In the genomic region with DNA sequence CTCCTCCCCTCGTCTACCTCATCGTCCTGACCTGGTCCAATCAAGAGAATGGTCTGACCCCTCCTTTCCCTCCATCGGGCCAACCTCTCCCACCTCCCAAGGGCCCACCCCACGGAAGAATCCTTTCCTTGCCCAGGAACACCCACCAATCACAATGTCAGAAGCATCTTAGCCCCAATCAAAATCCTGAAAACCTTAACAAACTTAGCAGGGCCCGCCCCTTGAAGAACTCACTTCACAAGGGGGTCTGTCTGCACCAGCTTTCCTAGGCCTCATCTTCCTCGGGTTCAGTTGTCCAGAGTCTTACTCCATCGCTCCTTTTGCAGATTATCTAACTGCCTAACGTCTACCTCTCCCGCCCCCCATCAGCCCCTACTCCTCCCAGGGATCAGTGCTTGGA, we compare ENCODE assay signal across 8 mouse cellular contexts. TPM values are rescaled to one million over a fixed set of nuclear protein-coding genes. Genes with fewer than 3 reads are reported as not detected.
DNase-seq lines count a peak whose midpoint lies in the region; ATAC-seq lines count a peak whose summit lies in the region.

No protein-coding gene starts in this region.

- H3K27ac ChIP-seq in liver, embryonic 11.5 days (ENCODE audit: low read depth, low read length), result peak overlapping the region; percentile 36; the same call in 1 of the 2 replicates
- peak overlapping the region; percentile 87; the same call in 1 of the 2 replicates for H3K27ac ChIP-seq in embryonic facial prominence, embryonic 12.5 days
- H3K27ac ChIP-seq in intestine, embryonic 15.5 days, result peak overlapping the region; percentile 84; the same call in 1 of the 2 replicates
- peak overlapping the region; percentile 85 for H3K27ac ChIP-seq in neural tube, embryonic 13.5 days (replicated peaks)

- peaks cover 22% of the 10 kb centered on the region for H3K36me3 ChIP-seq in liver, embryonic 11.5 days (ENCODE audit: control insufficient read depth, insufficient read depth, low read length)
- H3K36me3 ChIP-seq in embryonic facial prominence, embryonic 12.5 days, result peaks cover 38% of the 10 kb centered on the region
- H3K36me3 ChIP-seq in intestine, embryonic 15.5 days, result peaks cover 28% of the 10 kb centered on the region
- H3K36me3 ChIP-seq in neural tube, embryonic 13.5 days, result peaks cover 44% of the 10 kb centered on the region

- 51% methylated on average over 9 of the region's 9 CpGs for WGBS in liver, embryonic 11.5 days
- 15% methylated on average over 9 of the region's 9 CpGs for WGBS in embryonic facial prominence, embryonic 12.5 days
- 24% methylated on average over 9 of the region's 9 CpGs for WGBS in intestine, embryonic 15.5 days
- 17% methylated on average over 9 of the region's 9 CpGs for WGBS in neural tube, embryonic 13.5 days

- no peak for DNase-seq in liver, embryonic 11.5 days (ENCODE audit: low spot score)
- DNase-seq in liver, result no peak
- no peak for DNase-seq in layer of hippocampus, adult 11-12 months (ENCODE audit: low spot score)
- DNase-seq in lung, postnatal 10 days, result no peak
- DNase-seq in B cell, adult 2 months, result no peak

- H3K9me3 ChIP-seq in liver, embryonic 11.5 days (ENCODE audit: control insufficient read depth, low read length), result no peaks in the 10 kb centered on the region
- H3K9me3 ChIP-seq in embryonic facial prominence, embryonic 12.5 days, result no peaks in the 10 kb centered on the region
- H3K9me3 ChIP-seq in intestine, embryonic 15.5 days, result no peaks in the 10 kb centered on the region
- H3K9me3 ChIP-seq in neural tube, embryonic 13.5 days, result no peaks in the 10 kb centered on the region

- peaks cover 10% of the 10 kb centered on the region for H3K4me1 ChIP-seq in liver, embryonic 11.5 days (replicated peaks; ENCODE audit: control insufficient read depth, insufficient read depth, low read length)
- peaks cover 22% of the 10 kb centered on the region for H3K4me1 ChIP-seq in embryonic facial prominence, embryonic 12.5 days
- H3K4me1 ChIP-seq in intestine, embryonic 15.5 days (replicated peaks), result peaks cover 20% of the 10 kb centered on the region
- peaks cover 20% of the 10 kb centered on the region for H3K4me1 ChIP-seq in neural tube, embryonic 13.5 days (replicated peaks)

- H3K4me2 ChIP-seq in liver, embryonic 11.5 days, result peak overlapping the region; percentile 84
- peak overlapping the region; percentile 79 for H3K4me2 ChIP-seq in embryonic facial prominence, embryonic 12.5 days (replicated peaks)
- H3K4me2 ChIP-seq in intestine, embryonic 15.5 days (replicated peaks), result peak overlapping the region; percentile 72
- H3K4me2 ChIP-seq in neural tube, embryonic 13.5 days, result peak overlapping the region; percentile 88

- H3K9ac ChIP-seq in liver, embryonic 11.5 days (ENCODE audit: low read depth, low read length), result peak overlapping the region; percentile 77; the same call in 1 of the 2 replicates
- H3K9ac ChIP-seq in embryonic facial prominence, embryonic 12.5 days, result peak overlapping the region; percentile 77
- H3K9ac ChIP-seq in intestine, embryonic 15.5 days, result peak overlapping the region; percentile 75; the same call in 1 of the 2 replicates
- peak overlapping the region; percentile 91 for H3K9ac ChIP-seq in neural tube, embryonic 13.5 days

- peak overlapping the region; percentile 64 for H3K4me3 ChIP-seq in liver, embryonic 11.5 days (ENCODE audit: low read depth, low read length)
- peak overlapping the region; percentile 76 for H3K4me3 ChIP-seq in embryonic facial prominence, embryonic 12.5 days
- H3K4me3 ChIP-seq in intestine, embryonic 15.5 days (replicated peaks), result peak overlapping the region; percentile 70
- H3K4me3 ChIP-seq in neural tube, embryonic 13.5 days, result peak overlapping the region; percentile 85

- no peak for ATAC-seq in liver, embryonic 11.5 days (replicated peaks; ENCODE audit: low FRiP score)
- 0 out of 2 replicates have a peak, but pooled peaks have one; percentile 22 for ATAC-seq in embryonic facial prominence, embryonic 12.5 days (ENCODE audit: insufficient number of reproducible peaks, insufficient read depth, low FRiP score, low TSS enrichment)
- ATAC-seq in intestine, embryonic 15.5 days, result peak; percentile 4; the same call in 1 of the 2 replicates
- no peak for ATAC-seq in neural tube, embryonic 13.5 days (ENCODE audit: low read depth)

- no peaks in the 10 kb centered on the region for H3K27me3 ChIP-seq in liver, embryonic 11.5 days (replicated peaks; ENCODE audit: control insufficient read depth, insufficient read depth, low read length)
- H3K27me3 ChIP-seq in embryonic facial prominence, embryonic 12.5 days, result no peaks in the 10 kb centered on the region
- H3K27me3 ChIP-seq in intestine, embryonic 15.5 days (replicated peaks), result no peaks in the 10 kb centered on the region
- no peaks in the 10 kb centered on the region for H3K27me3 ChIP-seq in neural tube, embryonic 13.5 days

RNA-seq across cellular contexts. Expression of gene Capns1, which starts 5.6 kb away (rescaled TPM):
- polyA plus RNA-seq in liver, embryonic 11.5 days (2014; fragmentation: Nextera tagmentation; extraction: Ambion mirVana), result 45.1 and 54.9 TPM in 2 replicates
- 80.5 and 86.6 TPM in 2 replicates for polyA plus RNA-seq in embryonic facial prominence, embryonic 12.5 days (2016; fragmentation: Nextera tagmentation; extraction: Ambion mirVana)
- 83.7 and 101 TPM in 2 replicates for polyA plus RNA-seq in intestine, embryonic 15.5 days (2015; fragmentation: Nextera tagmentation; extraction: Ambion mirVana)
- polyA plus RNA-seq in neural tube, embryonic 13.5 days (2015; fragmentation: Nextera tagmentation; extraction: Ambion mirVana), result 79.5 and 83.0 TPM in 2 replicates

RNA-seq across cellular contexts. Expression of gene Cox7a1, which starts 9.1 kb away (rescaled TPM):
- 4.7 and 5.1 TPM in 2 replicates for polyA plus RNA-seq in liver, embryonic 11.5 days (2014; fragmentation: Nextera tagmentation; extraction: Ambion mirVana)
- 4.2 and 4.7 TPM in 2 replicates for polyA plus RNA-seq in embryonic facial prominence, embryonic 12.5 days (2016; fragmentation: Nextera tagmentation; extraction: Ambion mirVana)
- 30.7 and 34.3 TPM in 2 replicates for polyA plus RNA-seq in intestine, embryonic 15.5 days (2015; fragmentation: Nextera tagmentation; extraction: Ambion mirVana)
- 5.3 and 6.9 TPM in 2 replicates for polyA plus RNA-seq in neural tube, embryonic 13.5 days (2015; fragmentation: Nextera tagmentation; extraction: Ambion mirVana)

RNA-seq across cellular contexts. Expression of gene Zfp146, which starts 23.5 kb away (rescaled TPM):
- polyA plus RNA-seq in liver, embryonic 11.5 days (2014; fragmentation: Nextera tagmentation; extraction: Ambion mirVana), result 7.5 and 8.8 TPM in 2 replicates
- polyA plus RNA-seq in embryonic facial prominence, embryonic 12.5 days (2016; fragmentation: Nextera tagmentation; extraction: Ambion mirVana), result 17.2 and 20.6 TPM in 2 replicates
- polyA plus RNA-seq in intestine, embryonic 15.5 days (2015; fragmentation: Nextera tagmentation; extraction: Ambion mirVana), result 12.2 and 13.6 TPM in 2 replicates
- 14.2 TPM in 2 replicates for polyA plus RNA-seq in neural tube, embryonic 13.5 days (2015; fragmentation: Nextera tagmentation; extraction: Ambion mirVana)

RNA-seq across cellular contexts. Expression of gene Polr2i, which starts 38.7 kb away (rescaled TPM):
- 109 and 129 TPM in 2 replicates for polyA plus RNA-seq in liver, embryonic 11.5 days (2014; fragmentation: Nextera tagmentation; extraction: Ambion mirVana)
- 161 and 181 TPM in 2 replicates for polyA plus RNA-seq in embryonic facial prominence, embryonic 12.5 days (2016; fragmentation: Nextera tagmentation; extraction: Ambion mirVana)
- polyA plus RNA-seq in intestine, embryonic 15.5 days (2015; fragmentation: Nextera tagmentation; extraction: Ambion mirVana), result 115 and 116 TPM in 2 replicates
- polyA plus RNA-seq in neural tube, embryonic 13.5 days (2015; fragmentation: Nextera tagmentation; extraction: Ambion mirVana), result 176 and 184 TPM in 2 replicates

RNA-seq across cellular contexts. Expression of gene Tbcb, which starts 39.1 kb away (rescaled TPM):
- polyA plus RNA-seq in liver, embryonic 11.5 days (2014; fragmentation: Nextera tagmentation; extraction: Ambion mirVana), result 124 and 126 TPM in 2 replicates
- 224 and 250 TPM in 2 replicates for polyA plus RNA-seq in embryonic facial prominence, embryonic 12.5 days (2016; fragmentation: Nextera tagmentation; extraction: Ambion mirVana)
- polyA plus RNA-seq in intestine, embryonic 15.5 days (2015; fragmentation: Nextera tagmentation; extraction: Ambion mirVana), result 136 and 148 TPM in 2 replicates
- 406 and 418 TPM in 2 replicates for polyA plus RNA-seq in neural tube, embryonic 13.5 days (2015; fragmentation: Nextera tagmentation; extraction: Ambion mirVana)

Comparison
In these comparisons a context has a peak if more than half of its experiments do, and no peak if none do; other contexts are left out.
1. ATAC-seq: peak in embryonic facial prominence, embryonic 12.5 days (single experiment) and intestine, embryonic 15.5 days (single experiment); none in liver, embryonic 11.5 days (single experiment) and neural tube, embryonic 13.5 days (single experiment).
2. H3K27ac ChIP-seq: peak in every context shown above with its lines; median percentile 87 in embryonic facial prominence, embryonic 12.5 days; 85 in neural tube, embryonic 13.5 days; 84 in intestine, embryonic 15.5 days; 36 in liver, embryonic 11.5 days.
3. Peak in every context shown above with its lines, with median percentiles within 50 percentile points of each other: H3K4me2 ChIP-seq, H3K4me3 ChIP-seq and H3K9ac ChIP-seq.